Mouse (Mus musculus): ENCODE data around the gene Dab1.

The Dab1 gene

GRCm38 (mm10) chr4:103822669-103823068, 203.5 kb downstream of the Dab1 start:
- DNase-seq (ENCODE audit: low spot score): no peak

- DNase-seq (ENCODE audit: low spot score): no peak
Measured at GRCm38 (mm10) chr4:103838377-103838776, 219.2 kb downstream of the Dab1 start.

GRCm38 (mm10) chr4:103839541-103839940, 220.4 kb downstream of the Dab1 start:
- DNase-seq (ENCODE audit: low spot score): no peak

GRCm38 (mm10) chr4:103841126-103841525, 222.0 kb downstream of the Dab1 start:
- DNase-seq (ENCODE audit: low spot score): no peak

- DNase-seq (ENCODE audit: low spot score): no peak
Measured at GRCm38 (mm10) chr4:103844635-103845034, 225.5 kb downstream of the Dab1 start.

GRCm38 (mm10) chr4:103857173-103857572, 238.0 kb downstream of the Dab1 start:
- DNase-seq (ENCODE audit: low spot score): no peak

- DNase-seq (ENCODE audit: low spot score): peak; percentile 8
Measured at GRCm38 (mm10) chr4:103875564-103875963, 256.4 kb downstream of the Dab1 start.

- no peak for DNase-seq (ENCODE audit: low spot score)
Measured at GRCm38 (mm10) chr4:103878841-103879240, 259.7 kb downstream of the Dab1 start.

GRCm38 (mm10) chr4:103881641-103882040, 262.5 kb downstream of the Dab1 start:
- no peak for DNase-seq (ENCODE audit: low spot score)

GRCm38 (mm10) chr4:103888086-103888485, 268.9 kb downstream of the Dab1 start:
- DNase-seq (ENCODE audit: low spot score): no peak

GRCm38 (mm10) chr4:103889110-103889509, 270.0 kb downstream of the Dab1 start:
- DNase-seq (ENCODE audit: low spot score): no peak

GRCm38 (mm10) chr4:103896806-103897205, 277.6 kb downstream of the Dab1 start:
- DNase-seq (ENCODE audit: low spot score): no peak

- DNase-seq (ENCODE audit: low spot score): no peak
Measured at GRCm38 (mm10) chr4:103897702-103898101, 278.5 kb downstream of the Dab1 start.

- DNase-seq (ENCODE audit: low spot score): no peak
Measured at GRCm38 (mm10) chr4:103911441-103911840, 292.3 kb downstream of the Dab1 start.

- DNase-seq (ENCODE audit: low spot score): no peak
Measured at GRCm38 (mm10) chr4:103912071-103912470, 292.9 kb downstream of the Dab1 start.

- DNase-seq (ENCODE audit: low spot score): no peak
Measured at GRCm38 (mm10) chr4:103922431-103922931, 303.3 kb downstream of the Dab1 start.

- no peak for DNase-seq (ENCODE audit: low spot score)
Measured at GRCm38 (mm10) chr4:103926682-103927081, 307.5 kb downstream of the Dab1 start.

- no peak for DNase-seq (ENCODE audit: low spot score)
Measured at GRCm38 (mm10) chr4:103929631-103930030, 310.5 kb downstream of the Dab1 start.

GRCm38 (mm10) chr4:103934364-103934763, 315.2 kb downstream of the Dab1 start:
- DNase-seq (ENCODE audit: low spot score): no peak

GRCm38 (mm10) chr4:103948255-103948654, 329.1 kb downstream of the Dab1 start:
- DNase-seq (ENCODE audit: low spot score): no peak

- DNase-seq (ENCODE audit: low spot score): no peak
Measured at GRCm38 (mm10) chr4:103953652-103954220, 334.6 kb downstream of the Dab1 start.

GRCm38 (mm10) chr4:103961134-103962049, 342.2 kb downstream of the Dab1 start:
- DNase-seq (ENCODE audit: low spot score): no peak

- DNase-seq (ENCODE audit: low spot score): no peak
Measured at GRCm38 (mm10) chr4:103969906-103970305, 350.7 kb downstream of the Dab1 start.
